Mouse (Mus musculus) cerebellum, postnatal 10 days (tissue): ENCODE results near the gene Rpl5.

ENCODE experiments used
- DNase-seq, 2 experiments: peaks; one replicate each; pipeline ENCODE4 v3.0.0; 2021; ENCODE audit warnings: mixed read lengths in 2 of 2

Rpl5 gene

GRCm38 (mm10) chr5:107943526-107943925 is 43.2 kb downstream of the Rpl5 start:
- no peak for DNase-seq

DNA sequence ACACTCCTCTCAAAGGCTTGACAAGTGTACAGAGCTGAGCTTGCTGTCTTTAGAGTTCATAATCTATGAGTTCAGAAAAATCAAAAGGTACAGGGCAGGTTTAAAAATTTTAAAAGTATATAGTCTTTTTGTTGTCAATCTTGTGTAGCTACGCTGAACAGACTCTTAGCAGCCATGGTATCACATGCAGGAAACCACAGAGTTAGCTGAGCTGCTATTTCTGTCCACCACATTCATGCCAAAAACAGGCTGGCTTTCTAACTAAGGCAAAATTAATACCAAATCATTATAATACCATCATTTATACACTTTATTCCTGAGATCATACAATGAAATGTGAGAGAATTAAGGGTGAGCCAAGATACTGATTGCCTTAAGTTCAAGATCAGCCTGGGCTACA is 46.2 kb downstream of the Rpl5 start:
- no peak for DNase-seq

- DNase-seq: peak; percentile 45 to 54
Observed at GRCm38 (mm10) chr5:107947548-107947947, 47.2 kb downstream of the Rpl5 start.

GRCm38 (mm10) chr5:107948899-107949298 is 48.6 kb downstream of the Rpl5 start:
- DNase-seq: no peak

- DNase-seq: no peak
Observed at GRCm38 (mm10) chr5:107949607-107950006, 49.3 kb downstream of the Rpl5 start.

- DNase-seq: no peak
Observed at GRCm38 (mm10) chr5:107950643-107951042, 50.3 kb downstream of the Rpl5 start.
